Mouse (Mus musculus): ENCODE data around the gene Dock10.

DNA sequence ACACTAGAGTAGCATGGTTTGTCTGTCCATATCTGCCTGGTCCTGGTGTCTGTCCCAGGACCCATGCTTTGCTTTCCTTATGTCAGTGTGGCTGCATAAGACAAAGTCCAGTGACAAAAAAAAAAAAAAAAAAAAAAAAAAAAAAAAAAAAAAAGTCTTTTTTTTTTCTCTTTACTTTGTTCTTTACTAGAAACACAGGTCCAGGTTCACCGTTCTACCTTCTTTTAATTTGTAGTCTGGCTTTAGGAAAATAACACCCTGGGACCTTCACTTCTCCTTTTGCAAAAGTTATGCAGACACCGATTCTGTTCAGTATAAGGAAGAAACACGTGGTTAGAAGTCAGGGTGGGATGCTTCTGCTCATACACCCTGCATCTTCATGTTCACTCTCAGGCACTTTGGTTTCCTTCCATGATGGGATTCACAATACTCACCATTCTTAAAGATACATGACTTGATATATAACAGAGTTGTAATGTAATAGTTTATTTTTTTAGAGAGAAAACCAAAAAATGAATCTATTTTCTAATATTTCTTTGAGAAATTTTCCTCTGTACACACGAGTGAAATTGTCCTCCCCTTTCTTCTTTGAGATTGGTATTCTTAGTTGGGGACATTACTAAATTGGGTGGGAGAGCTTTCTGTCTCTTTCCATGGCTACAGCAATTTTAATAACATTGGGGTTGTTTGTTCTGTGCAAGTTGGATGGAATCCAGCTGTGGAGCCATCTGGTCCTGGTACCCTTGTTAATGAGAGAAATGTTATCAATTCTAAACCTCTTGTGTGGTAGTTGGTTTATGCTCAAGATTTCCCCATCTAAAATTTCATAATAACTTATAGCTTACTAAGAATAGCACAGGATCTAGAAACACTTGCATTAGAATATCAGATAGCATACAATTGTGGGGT, 5.0 kb upstream of the Dock10 start:
- TF ChIP-seq CTCF (IDR thresholded peaks at IDR 0.05; ENCODE audit: low read depth, low read length) (no peak), POLR2A (IDR thresholded peaks at IDR 0.05; ENCODE audit: extremely low read depth, insufficient read depth, low read length) (no peak)
